Mouse (Mus musculus) stomach, embryonic 14.5 days (tissue): ENCODE results near the gene Hoxc11. TPM values are rescaled to one million over a fixed set of nuclear protein-coding genes. Genes with fewer than 3 reads are reported as not detected.

Experiments
- ATAC-seq: fragments of 200-750 bp; cut with Nextera tagmentation; 2 replicates; pipeline ENCODE4 v1.8.0; 2017; ENCODE audit warnings: low read depth, moderate TSS enrichment; ENCODE audit not compliant: insufficient number of reproducible peaks, insufficient read depth, low FRiP score
- H3K27ac ChIP-seq: fragments of 300-500 bp; sonication (generic); 2 replicates; pipeline ENCODE4 v1.5.1; 2014; ENCODE audit warnings: mild to moderate bottlenecking, low read length, moderate library complexity, mixed read lengths
- H3K27me3 ChIP-seq: fragments of 300-500 bp; sonication (generic); 2 replicates; pipeline ENCODE4 v1.6.1; 2014; ENCODE audit warnings: low read length, control low read depth, mixed read lengths; ENCODE audit not compliant: control insufficient read depth, insufficient read depth
- H3K36me3 ChIP-seq: fragments of 300-500 bp; sonication (generic); 2 replicates; pipeline ENCODE4 v1.6.1; 2014; ENCODE audit warnings: mild to moderate bottlenecking, control low read depth, low read length, moderate library complexity, mixed read lengths; ENCODE audit not compliant: control insufficient read depth, insufficient read depth
- H3K4me1 ChIP-seq: fragments of 300-500 bp; sonication (generic); 2 replicates; pipeline ENCODE4 v1.6.1; 2014; ENCODE audit warnings: low read length, control low read depth, mixed read lengths; ENCODE audit not compliant: control insufficient read depth, insufficient read depth
- H3K4me2 ChIP-seq: fragments of 300-500 bp; sonication (generic); replicated peaks from 2 replicates; pipeline ENCODE4 v1.6.1; 2014; ENCODE audit warnings: low read depth, low read length, control low read depth
- H3K4me3 ChIP-seq: fragments of 300-500 bp; sonication (generic); 2 replicates; pipeline ENCODE4 v1.5.1; 2014; ENCODE audit warnings: low read depth, low read length, control low read depth
- H3K9ac ChIP-seq: fragments of 300-500 bp; sonication (generic); replicated peaks from 2 replicates; pipeline ENCODE4 v1.6.1; 2014; ENCODE audit warnings: low read depth, mild to moderate bottlenecking, control low read depth, low read length, moderate library complexity, mixed read lengths
- H3K9me3 ChIP-seq: fragments of 300-500 bp; sonication (generic); 2 replicates; pipeline ENCODE4 v1.6.1; 2016; ENCODE audit warnings: low read depth, low read length, control low read depth; ENCODE audit not compliant: control insufficient read depth
- WGBS: fragments of 180-500 bp; shearing (Covaris S2); extraction: QIAGEN DNeasy Blood & Tissue Kit; methylation state at CpG from one replicate; pipeline ENCODE4 v1.1.7; 2014; 5-methylcytosine and 5-hydroxymethylcytosine counted together
- polyA plus RNA-seq: library from polyadenylated mRNA; unstranded; fragments of >200 nt; fragmentation: Nextera tagmentation; extraction: Ambion mirVana; gene quantifications from 2 replicates; pipeline ENCODE4 v1.2.1, GENCODE M21; 2014

The Hoxc11 gene
- polyA plus RNA-seq, 1 experiment from 2014 or later, result not detected

DNA sequence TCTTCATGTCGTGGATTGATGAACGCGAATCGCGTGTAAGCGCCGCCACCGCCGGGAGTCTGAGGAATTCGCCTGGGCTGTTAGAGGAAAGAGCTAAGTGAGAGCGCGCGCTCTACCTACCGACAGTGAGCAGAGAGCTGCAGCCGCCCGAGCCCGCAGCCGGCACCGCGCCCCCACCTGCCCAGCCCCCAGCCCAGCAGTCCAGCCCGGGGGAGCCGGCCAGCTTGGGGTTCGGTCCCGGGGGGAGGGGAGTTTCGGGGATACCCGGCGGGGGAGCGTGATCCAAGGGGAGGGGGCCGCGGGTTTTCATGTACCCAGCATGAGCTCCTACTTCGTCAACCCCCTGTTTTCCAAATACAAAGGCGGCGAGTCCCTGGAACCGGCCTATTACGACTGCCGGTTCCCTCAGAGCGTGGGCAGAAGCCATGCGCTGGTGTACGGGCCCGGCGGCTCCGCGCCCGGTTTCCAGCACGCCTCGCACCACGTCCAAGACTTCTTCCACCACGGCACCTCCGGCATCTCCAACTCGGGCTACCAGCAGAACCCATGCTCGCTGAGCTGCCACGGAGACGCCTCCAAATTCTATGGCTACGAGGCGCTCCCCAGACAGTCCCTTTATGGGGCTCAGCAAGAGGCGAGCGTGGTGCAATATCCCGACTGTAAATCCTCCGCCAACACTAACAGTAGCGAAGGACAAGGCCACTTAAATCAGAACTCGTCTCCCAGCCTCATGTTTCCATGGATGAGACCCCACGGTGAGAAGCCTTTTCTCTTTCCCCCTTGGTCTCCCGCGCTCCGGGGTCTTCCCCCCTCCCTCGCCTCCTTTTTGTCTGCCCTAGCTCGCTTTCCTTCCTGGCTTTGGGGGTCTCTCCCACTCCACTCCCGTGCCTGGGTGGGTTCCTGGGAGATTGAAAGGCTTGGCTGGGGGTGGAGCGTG lies 36.5 kb downstream of the Hoxc11 start, which contains the start of gene Hoxc8:
TSS of gene Hoxc8 (plus strand) at position 147 of the 937 bp plus-strand sequence.
- no peak; the same call in 1 of the 2 replicates for ATAC-seq
- Histone ChIP-seq H3K4me2 (peak within 1 kb of the TSS; percentile 38), H3K9me3 (no peaks in the 10 kb centered on the region), H3K36me3 (no peaks in the 10 kb centered on the region), H3K27me3 (peaks cover 79% of the 10 kb centered on the region), H3K9ac (no peak within 1 kb of the TSS), H3K27ac (no peak within 1 kb of the TSS), H3K4me1 (peaks cover 6% of the 10 kb centered on the region; the same call in 1 of the 2 replicates), H3K4me3 (peak within 1 kb of the TSS; percentile 23)
- 2% methylated on average over 69 of the region's 69 CpGs for WGBS

GRCm38 (mm10) chr15:102991782-102992181 lies 37.6 kb downstream of the Hoxc11 start:
- Histone ChIP-seq H3K27ac (no peak overlapping the region), H3K4me3 (no peak overlapping the region), H3K9me3 (no peaks in the 10 kb centered on the region), H3K4me1 (peaks cover 6% of the 10 kb centered on the region; the same call in 1 of the 2 replicates), H3K36me3 (no peaks in the 10 kb centered on the region), H3K27me3 (peaks cover 77% of the 10 kb centered on the region), H3K4me2 (no peak overlapping the region), H3K9ac (no peak overlapping the region)
- ATAC-seq, result no peak
- 12% methylated on average over 7 of the region's 7 CpGs for WGBS

- ATAC-seq, result no peak
- H3K36me3 ChIP-seq, result no peaks in the 10 kb centered on the region
- H3K4me3 ChIP-seq, result no peak overlapping the region
- 4% methylated on average over 11 of the region's 11 CpGs for WGBS
- H3K9me3 ChIP-seq, result no peaks in the 10 kb centered on the region
- no peak overlapping the region for H3K27ac ChIP-seq
- peaks cover 77% of the 10 kb centered on the region for H3K27me3 ChIP-seq
- H3K9ac ChIP-seq, result no peak overlapping the region
- no peak overlapping the region for H3K4me2 ChIP-seq
- peaks cover 6% of the 10 kb centered on the region; the same call in 1 of the 2 replicates for H3K4me1 ChIP-seq
These were observed 38.0 kb downstream of the Hoxc11 start for GRCm38 (mm10) chr15:102992206-102992605.

DNA sequence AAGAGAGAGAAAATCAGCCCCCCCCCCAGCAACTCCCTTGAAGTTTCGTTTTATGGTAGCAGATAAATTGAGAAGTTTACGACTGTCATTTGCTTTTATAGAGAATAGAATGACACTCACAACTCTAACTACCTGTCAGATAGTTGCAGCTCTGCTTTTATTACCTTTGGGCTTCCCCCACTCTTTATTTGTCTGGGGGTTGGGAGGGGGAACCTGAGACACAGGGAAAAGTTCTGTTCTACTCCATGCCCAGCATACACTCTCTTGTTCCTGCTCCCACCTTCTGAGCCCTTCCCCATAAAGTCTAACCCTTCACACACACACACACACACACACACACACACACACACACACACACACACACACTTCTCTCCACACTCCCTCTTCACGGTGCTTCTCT lies 38.6 kb downstream of the Hoxc11 start:
- no peak overlapping the region for H3K9ac ChIP-seq
- ATAC-seq, result no peak
- H3K4me1 ChIP-seq, result peaks cover 6% of the 10 kb centered on the region; the same call in 1 of the 2 replicates
- no peak overlapping the region for H3K4me3 ChIP-seq
- no peaks in the 10 kb centered on the region for H3K9me3 ChIP-seq
- H3K4me2 ChIP-seq, result no peak overlapping the region
- no peak overlapping the region for H3K27ac ChIP-seq
- no peaks in the 10 kb centered on the region for H3K36me3 ChIP-seq
- 4% methylated on average over 3 of the region's 3 CpGs for WGBS
- H3K27me3 ChIP-seq, result peaks cover 77% of the 10 kb centered on the region

GRCm38 (mm10) chr15:102996548-102996947 lies 42.3 kb downstream of the Hoxc11 start:
- Histone ChIP-seq H3K9ac (no peak overlapping the region), H3K27ac (no peak overlapping the region), H3K4me3 (no peak overlapping the region), H3K4me1 (peaks cover 8% of the 10 kb centered on the region; the same call in 1 of the 2 replicates), H3K9me3 (no peaks in the 10 kb centered on the region), H3K4me2 (no peak overlapping the region), H3K36me3 (no peaks in the 10 kb centered on the region), H3K27me3 (peaks cover 80% of the 10 kb centered on the region)
- 6% methylated on average over 9 of the region's 9 CpGs for WGBS
- no peak for ATAC-seq

- Histone ChIP-seq H3K9me3 (no peaks in the 10 kb centered on the region), H3K36me3 (no peaks in the 10 kb centered on the region), H3K27ac (no peak overlapping the region), H3K4me1 (peaks cover 8% of the 10 kb centered on the region; the same call in 1 of the 2 replicates), H3K4me2 (no peak overlapping the region), H3K4me3 (no peak overlapping the region), H3K27me3 (peaks cover 82% of the 10 kb centered on the region), H3K9ac (no peak overlapping the region)
- no peak for ATAC-seq
- WGBS, result 3% methylated on average over 3 of the region's 3 CpGs
These were observed 43.2 kb downstream of the Hoxc11 start for GRCm38 (mm10) chr15:102997431-102997830.

DNA sequence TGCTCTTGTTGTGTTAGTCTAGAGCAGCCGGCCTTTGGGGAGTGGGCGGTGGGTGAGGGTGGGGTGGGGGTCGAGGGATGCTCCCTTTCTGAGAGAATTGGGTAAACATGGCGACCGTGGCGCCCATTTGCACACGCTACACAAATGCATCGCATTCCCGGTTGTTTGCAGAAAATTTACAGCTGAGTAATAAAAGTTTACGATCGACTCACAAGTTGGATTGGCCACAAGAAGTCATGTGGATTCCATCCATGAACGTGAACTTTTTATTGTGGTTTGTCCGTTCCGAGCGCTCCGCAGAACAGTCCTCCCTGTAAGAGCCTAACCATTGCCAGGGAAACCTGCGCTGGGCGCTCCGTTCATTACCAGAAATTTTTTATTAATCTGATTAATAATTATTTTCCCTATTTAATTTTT lies 43.7 kb downstream of the Hoxc11 start, which contains the start of gene Hoxc6:
TSS of gene Hoxc6 (plus strand) at position 319 of the 417 bp plus-strand sequence.
- ATAC-seq, result no peak
- WGBS, result 2% methylated on average over 19 of the region's 19 CpGs
- Histone ChIP-seq H3K9me3 (no peaks in the 10 kb centered on the region), H3K36me3 (no peaks in the 10 kb centered on the region), H3K4me3 (peak within 1 kb of the TSS; percentile 42), H3K4me1 (peaks cover 8% of the 10 kb centered on the region; the same call in 1 of the 2 replicates), H3K27ac (no peak within 1 kb of the TSS), H3K4me2 (peak within 1 kb of the TSS; percentile 76), H3K9ac (no peak within 1 kb of the TSS), H3K27me3 (peaks cover 82% of the 10 kb centered on the region)

DNA sequence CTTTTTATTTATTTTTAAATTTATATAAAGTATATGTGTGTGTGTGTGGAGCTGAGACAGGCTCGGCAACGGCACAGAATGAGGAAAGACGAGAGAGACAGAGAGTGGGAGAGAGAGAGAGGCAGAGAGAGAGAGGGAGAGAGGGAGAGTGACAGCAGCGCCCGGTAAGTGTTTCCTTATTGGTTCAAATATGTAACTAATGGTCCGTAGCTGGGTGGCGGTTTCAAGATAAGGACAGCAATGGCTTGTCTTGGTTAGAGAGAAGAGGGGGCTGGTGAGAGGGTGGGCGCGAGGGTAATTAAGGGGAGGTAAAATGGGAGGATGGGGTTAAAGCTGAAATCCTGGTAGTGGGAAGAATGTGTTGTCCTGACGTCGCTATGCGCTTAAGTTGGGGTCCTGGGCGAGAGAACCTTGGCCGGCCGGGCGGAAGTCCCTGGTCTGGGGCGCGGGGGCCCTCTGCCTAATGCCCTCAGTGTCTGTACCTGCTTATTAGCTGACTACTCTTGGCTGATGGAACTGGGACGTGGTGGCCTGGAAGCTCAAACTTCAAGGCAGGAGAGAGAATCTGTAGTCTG lies 44.5 kb downstream of the Hoxc11 start:
- WGBS, result 2% methylated on average over 19 of the region's 19 CpGs
- Histone ChIP-seq H3K36me3 (no peaks in the 10 kb centered on the region), H3K9me3 (no peaks in the 10 kb centered on the region), H3K4me2 (peak overlapping the region; percentile 76), H3K4me1 (peaks cover 8% of the 10 kb centered on the region; the same call in 1 of the 2 replicates), H3K4me3 (peak overlapping the region; percentile 42), H3K27ac (no peak overlapping the region), H3K9ac (no peak overlapping the region), H3K27me3 (peaks cover 88% of the 10 kb centered on the region)
- peak; percentile 25; the same call in 1 of the 2 replicates for ATAC-seq
